Mouse (Mus musculus) megakaryocyte progenitor cell, adult 5-6 weeks (primary cell): ENCODE measurements around the gene Ptpru. TPM values are rescaled to one million over a fixed set of nuclear protein-coding genes. Genes with fewer than 3 reads are reported as not detected.

Source experiments
- ATAC-seq: replicated peaks from 2 replicates; pipeline ENCODE4 v1.8.0; 2016; ENCODE audit warnings: mild to moderate bottlenecking, moderate TSS enrichment, inconsistent platforms; ENCODE audit not compliant: poor library complexity
- total RNA-seq, 2 experiments: library from RNA; stranded (forward) in 1 of 2; stranded (reverse) in 1 of 2; fragments of 157-497, 149-512 nt in 1 of 2; fragments of 200-1000 nt in 1 of 2; gene quantifications; 2 replicates each; pipeline versions ENCODE4 v1.2.3 to v1.2.4; 2015 to 2017

The Ptpru gene
- total RNA-seq, 2 experiments from 2014 or later, result 4.0 to 11.2 TPM

GRCm38 (mm10) chr4:131796312-131797080 is 41.6 kb downstream of the Ptpru start:
- ATAC-seq, result no peak

GRCm38 (mm10) chr4:131786800-131787199 is 51.3 kb downstream of the Ptpru start:
- ATAC-seq, result no peak

GRCm38 (mm10) chr4:131784034-131784433 is 54.1 kb downstream of the Ptpru start:
- peak; percentile 76 for ATAC-seq

- ATAC-seq, result no peak
These were observed 57.1 kb downstream of the Ptpru start for GRCm38 (mm10) chr4:131781023-131781422.

GRCm38 (mm10) chr4:131778616-131779275 is 59.3 kb downstream of the Ptpru start:
- ATAC-seq, result no peak

- no peak for ATAC-seq
These were observed 66.7 kb downstream of the Ptpru start for GRCm38 (mm10) chr4:131771384-131771783.

- no peak for ATAC-seq
These were observed 74.2 kb downstream of the Ptpru start for GRCm38 (mm10) chr4:131763911-131764310.

GRCm38 (mm10) chr4:131763479-131763878 is 74.6 kb downstream of the Ptpru start:
- peak; percentile 44; the same call in 1 of the 2 replicates for ATAC-seq

- no peak for ATAC-seq
These were observed 75.8 kb downstream of the Ptpru start for GRCm38 (mm10) chr4:131762211-131762784.

- ATAC-seq, result no peak
These were observed 85.8 kb downstream of the Ptpru start for GRCm38 (mm10) chr4:131752204-131752837.

- ATAC-seq, result no peak
These were observed 86.5 kb downstream of the Ptpru start for GRCm38 (mm10) chr4:131751561-131751960.

GRCm38 (mm10) chr4:131749802-131750201 is 88.3 kb downstream of the Ptpru start:
- no peak for ATAC-seq

- ATAC-seq, result no peak
These were observed 93.4 kb downstream of the Ptpru start for GRCm38 (mm10) chr4:131744685-131745043.

GRCm38 (mm10) chr4:131743831-131744684 is 94.0 kb downstream of the Ptpru start:
- ATAC-seq, result peak; percentile 55

GRCm38 (mm10) chr4:131743031-131743430 is 95.1 kb downstream of the Ptpru start:
- no peak for ATAC-seq

- ATAC-seq, result no peak
These were observed 97.5 kb downstream of the Ptpru start for GRCm38 (mm10) chr4:131740621-131741020.

- no peak for ATAC-seq
These were observed 109.5 kb downstream of the Ptpru start for GRCm38 (mm10) chr4:131728628-131729027.

- ATAC-seq, result peak; percentile 81
These were observed 114.5 kb downstream of the Ptpru start for GRCm38 (mm10) chr4:131723415-131724080.

GRCm38 (mm10) chr4:131722121-131722841 is 115.8 kb downstream of the Ptpru start:
- ATAC-seq, result no peak
